ENCODE assay signal across 8 mouse cellular contexts in the genomic region with DNA sequence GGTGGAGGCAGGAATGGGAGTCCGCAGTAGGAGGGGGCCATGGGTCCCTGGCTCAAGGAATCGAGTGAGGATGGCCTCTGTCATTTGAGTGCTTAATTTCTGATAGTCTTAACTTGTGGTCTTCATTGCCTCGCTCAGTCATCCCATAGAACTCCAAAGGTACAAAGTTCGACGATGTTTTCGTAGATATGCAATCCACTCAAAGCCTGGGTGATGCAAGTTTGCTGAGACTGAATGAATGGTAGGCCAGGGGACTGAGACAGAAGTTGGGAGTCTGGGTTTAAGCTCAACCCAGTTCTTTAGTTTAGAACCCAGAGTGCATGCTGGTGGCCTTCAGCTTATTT. TPM values are rescaled to one million over a fixed set of nuclear protein-coding genes. Genes with fewer than 3 reads are reported as not detected.
DNase-seq lines count a peak whose midpoint lies in the region; ATAC-seq and TF ChIP-seq lines count a peak whose summit lies in the region.

A gene (minus strand): TSS at position 240 of the 344 bp plus-strand sequence.

- no peaks in the 10 kb centered on the region for H3K9me3 ChIP-seq in kidney, postnatal 0 days (replicated peaks; ENCODE audit: low read length)
- no peaks in the 10 kb centered on the region for H3K9me3 ChIP-seq in forebrain, embryonic 14.5 days (replicated peaks; ENCODE audit: control insufficient read depth, low read length)
- no peaks in the 10 kb centered on the region for H3K9me3 ChIP-seq in neural tube, embryonic 12.5 days

- H3K27ac ChIP-seq in kidney, postnatal 0 days = peak within 1 kb of the TSS; percentile 66
- peak within 1 kb of the TSS; percentile 68; the same call in 1 of the 2 replicates for H3K27ac ChIP-seq in forebrain, embryonic 14.5 days (ENCODE audit: low read depth, low read length)
- 0 out of 2 replicates have a peak within 1 kb of the TSS, but pooled peaks have one; percentile 21 for H3K27ac ChIP-seq in neural tube, embryonic 12.5 days

- no peaks in the 10 kb centered on the region for H3K27me3 ChIP-seq in kidney, postnatal 0 days (ENCODE audit: insufficient read depth, low read length)
- no peaks in the 10 kb centered on the region for H3K27me3 ChIP-seq in forebrain, embryonic 14.5 days (replicated peaks; ENCODE audit: control insufficient read depth, insufficient read depth, low read length)
- no peaks in the 10 kb centered on the region for H3K27me3 ChIP-seq in neural tube, embryonic 12.5 days (replicated peaks)

- peak within 1 kb of the TSS; percentile 78 for H3K4me3 ChIP-seq in kidney, postnatal 0 days (replicated peaks; ENCODE audit: low read depth, low read length)
- H3K4me3 ChIP-seq in forebrain, embryonic 14.5 days (ENCODE audit: low read depth, low read length) = peak within 1 kb of the TSS; percentile 88
- H3K4me3 ChIP-seq in neural tube, embryonic 12.5 days = peak within 1 kb of the TSS; percentile 83

- no peak for TF ChIP-seq CTCF in kidney, postnatal 0 days (IDR thresholded peaks at IDR 0.05; ENCODE audit: low read depth)

- peak within 1 kb of the TSS; percentile 86 for H3K9ac ChIP-seq in kidney, postnatal 0 days (ENCODE audit: low read depth, low read length)
- peak within 1 kb of the TSS; percentile 90 for H3K9ac ChIP-seq in forebrain, embryonic 14.5 days (ENCODE audit: low read length)
- peak within 1 kb of the TSS; percentile 85 for H3K9ac ChIP-seq in neural tube, embryonic 12.5 days

- peak within 1 kb of the TSS; percentile 73 for H3K4me2 ChIP-seq in kidney, postnatal 0 days (ENCODE audit: low read length)
- peak within 1 kb of the TSS; percentile 99 for H3K4me2 ChIP-seq in forebrain, embryonic 14.5 days (ENCODE audit: low read length)
- peak within 1 kb of the TSS; percentile 99 for H3K4me2 ChIP-seq in neural tube, embryonic 12.5 days (replicated peaks)

- DNase-seq in kidney, postnatal 0 days (ENCODE audit: low spot score) = no peak
- no peak for DNase-seq in kidney, postnatal 10 days
- no peak for DNase-seq in adrenal gland, postnatal 14 days
- DNase-seq in forebrain, embryonic 14.5 days (ENCODE audit: low spot score) = no peak
- DNase-seq in left cerebral cortex, adult 8-10 months (ENCODE audit: low spot score in 2 of 2) = no peak
- no peak for DNase-seq in thymus, postnatal 14 days
- DNase-seq in spleen, postnatal 4 days (ENCODE audit: low spot score in 2 of 2) = no peak

- 0 out of 2 replicates have a peak, but pooled peaks cover 4% of the 10 kb centered on the region for H3K36me3 ChIP-seq in kidney, postnatal 0 days (ENCODE audit: insufficient read depth, low read length)
- H3K36me3 ChIP-seq in forebrain, embryonic 14.5 days (ENCODE audit: control insufficient read depth, insufficient read depth, low read length) = no peaks in the 10 kb centered on the region
- peaks cover 12% of the 10 kb centered on the region for H3K36me3 ChIP-seq in neural tube, embryonic 12.5 days

- 3% methylated on average over 6 of the region's 6 CpGs for WGBS in kidney, postnatal 0 days
- 3% methylated on average over 6 of the region's 6 CpGs for WGBS in forebrain, embryonic 14.5 days
- WGBS in neural tube, embryonic 12.5 days = 2% methylated on average over 6 of the region's 6 CpGs

- peaks cover 8% of the 10 kb centered on the region; the same call in 1 of the 2 replicates for H3K4me1 ChIP-seq in kidney, postnatal 0 days (replicated peaks; ENCODE audit: insufficient read depth, low read length)
- peaks cover 8% of the 10 kb centered on the region for H3K4me1 ChIP-seq in forebrain, embryonic 14.5 days (ENCODE audit: control insufficient read depth, insufficient read depth, low read length)
- peaks cover 16% of the 10 kb centered on the region for H3K4me1 ChIP-seq in neural tube, embryonic 12.5 days

- ATAC-seq in kidney, postnatal 0 days (replicated peaks; ENCODE audit: low FRiP score, low read depth) = peak; percentile 55
- peak; percentile 35; the same call in 1 of the 2 replicates for ATAC-seq in forebrain, embryonic 14.5 days
- ATAC-seq in neural tube, embryonic 12.5 days (ENCODE audit: low FRiP score, low read depth) = peak; percentile 36; the same call in 1 of the 2 replicates

RNA-seq across cellular contexts. Expression of the gene that starts here (rescaled TPM):
- polyA plus RNA-seq in kidney, postnatal 0 days (2015; fragmentation: Nextera tagmentation; extraction: Ambion mirVana) = 16.1 and 16.9 TPM in 2 replicates
- total RNA-seq in adrenal gland, postnatal 14 days (2021) = 14.2 and 14.5 TPM in 2 replicates
- 21.6 and 22.2 TPM in 2 replicates for polyA plus RNA-seq in forebrain, embryonic 14.5 days (2014; fragmentation: Nextera tagmentation; extraction: Ambion mirVana)
- 10 to 100 TPM; 13.9 to 16.8 (median 14.8) TPM for total RNA-seq in left cerebral cortex, adult 8-10 months (2022)
- polyA plus RNA-seq in neural tube, embryonic 12.5 days (2016; fragmentation: Nextera tagmentation; extraction: Ambion mirVana) = 19.7 and 20.9 TPM in 2 replicates
